Mouse (Mus musculus) midbrain, postnatal 0 days (tissue): Measurements from ENCODE around the gene Srpr. TPM values are rescaled to one million over a fixed set of nuclear protein-coding genes. Genes with fewer than 3 reads are reported as not detected.

Experiments used
- ATAC-seq: fragments of 200-750 bp; cut with Nextera tagmentation; 2 replicates; pipeline ENCODE4 v1.8.0; 2017; ENCODE audit warnings: moderate number of reproducible peaks, mild to moderate bottlenecking, moderate TSS enrichment, moderate library complexity; ENCODE audit not compliant: low FRiP score
- DNase-seq: peaks from one replicate; pipeline ENCODE4 v3.0.0-alpha.2; 2015; ENCODE audit warnings: low spot score
- H3K27ac ChIP-seq: fragments of 300-500 bp; sonication (generic); 2 replicates; pipeline ENCODE4 v1.5.1; 2014; ENCODE audit warnings: low read depth, mild to moderate bottlenecking, low read length, mixed read lengths
- H3K27me3 ChIP-seq: fragments of 300-500 bp; sonication (generic); 2 replicates; pipeline ENCODE4 v1.6.1; 2014; ENCODE audit warnings: low read length, control low read depth, mixed read lengths; ENCODE audit not compliant: insufficient read depth
- H3K36me3 ChIP-seq: fragments of 300-500 bp; sonication (generic); 2 replicates; pipeline ENCODE4 v1.6.1; 2014; ENCODE audit warnings: low read length, control low read depth, mixed read lengths; ENCODE audit not compliant: insufficient read depth
- H3K4me1 ChIP-seq: fragments of 300-500 bp; sonication (generic); 2 replicates; pipeline ENCODE4 v1.6.1; 2014; ENCODE audit warnings: mild to moderate bottlenecking, control low read depth, antibody characterized with exemption, low read length, mixed read lengths; ENCODE audit not compliant: insufficient read depth
- H3K4me2 ChIP-seq: fragments of 300-500 bp; sonication (generic); 2 replicates; pipeline ENCODE4 v1.6.1; 2014; ENCODE audit warnings: low read depth, mild to moderate bottlenecking, low read length, mixed read lengths; ENCODE audit not compliant: poor library complexity, severe bottlenecking
- H3K4me3 ChIP-seq: fragments of 300-500 bp; sonication (generic); 2 replicates; pipeline ENCODE4 v1.5.1; 2014; ENCODE audit warnings: low read depth, mild to moderate bottlenecking, low read length, moderate library complexity
- H3K9ac ChIP-seq: fragments of 300-500 bp; sonication (generic); replicated peaks from 2 replicates; pipeline ENCODE4 v1.6.1; 2014; ENCODE audit warnings: mild to moderate bottlenecking, low read length, moderate library complexity, mixed read lengths; ENCODE audit not compliant: poor library complexity, severe bottlenecking
- H3K9me3 ChIP-seq: fragments of 300-500 bp; sonication (generic); 2 replicates; pipeline ENCODE4 v1.6.1; 2016; ENCODE audit warnings: low read length, control low read depth
- CTCF ChIP-seq: IDR thresholded peaks from 2 replicates; pipeline ENCODE4 v1.5.1; 2016; ENCODE audit warnings: antibody characterized with exemption, mild to moderate bottlenecking
- WGBS: fragments of 180-500 bp; shearing (Covaris S2); extraction: QIAGEN DNeasy Blood & Tissue Kit; methylation state at CpG from one replicate; pipeline ENCODE4 v1.1.7; 2014; 5-methylcytosine and 5-hydroxymethylcytosine counted together
- polyA plus RNA-seq: library from polyadenylated mRNA; unstranded; fragments of >200 nt; fragmentation: Nextera tagmentation; extraction: Ambion mirVana; gene quantifications from 2 replicates; pipeline ENCODE4 v1.2.1, GENCODE M21; 2015
- total RNA-seq: library from RNA; depleted of rRNA; stranded (reverse); fragments of >200 nt; gene quantifications from 2 replicates; pipeline ENCODE4 v1.2.3, GENCODE M21; 2014

Gene Srpr
- total and polyA plus RNA-seq, 2 experiments from 2014 or later: 39.6 to 61.0 TPM

DNA sequence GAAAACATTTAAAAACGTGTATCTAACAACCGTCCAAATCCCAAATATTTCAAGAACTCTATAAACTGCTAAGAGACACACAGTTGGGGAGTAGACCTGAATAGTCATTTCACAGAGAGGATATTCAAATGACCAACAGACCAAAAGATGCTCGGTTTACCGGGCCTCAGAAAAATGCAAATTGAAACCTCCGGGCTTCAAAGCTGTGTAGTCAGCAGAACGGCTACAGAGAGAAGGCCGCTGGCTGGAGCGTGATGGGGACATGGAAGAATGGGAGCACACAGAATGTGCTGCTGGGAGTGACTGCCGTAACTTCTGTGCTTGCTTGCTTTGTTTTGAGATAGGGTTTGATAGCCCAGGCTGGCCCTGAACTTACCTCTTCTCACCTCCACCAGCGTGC lies 1.6 kb upstream of the Srpr start:
- Histone ChIP-seq H3K36me3 (no peaks in the 10 kb centered on the region), H3K27ac (no peak overlapping the region), H3K4me2 (no peak overlapping the region), H3K27me3 (no peaks in the 10 kb centered on the region), H3K9ac (no peak overlapping the region), H3K4me1 (peaks cover 7% of the 10 kb centered on the region; the same call in 1 of the 2 replicates), H3K9me3 (no peaks in the 10 kb centered on the region), H3K4me3 (no peak overlapping the region)
- 67% methylated on average over 10 of the region's 10 CpGs for WGBS
- DNase-seq: no peak
- TF ChIP-seq CTCF: no peak
- ATAC-seq: no peak

GRCm38 (mm10) chr9:35198945-35199771 lies 817 bp upstream of the Srpr start:
- WGBS: 26% methylated on average over 18 of the region's 18 CpGs
- H3K4me2 ChIP-seq: peak overlapping the region; percentile 87
- DNase-seq (peak; percentile 3), ATAC-seq (peak; percentile 41)
- peaks cover 7% of the 10 kb centered on the region; the same call in 1 of the 2 replicates for H3K4me1 ChIP-seq
- H3K9ac ChIP-seq: peak overlapping the region; percentile 44
- no peaks in the 10 kb centered on the region for H3K9me3 ChIP-seq
- TF ChIP-seq CTCF: no peak
- peak overlapping the region; percentile 45 for H3K4me3 ChIP-seq
- no peak overlapping the region for H3K27ac ChIP-seq
- H3K27me3 ChIP-seq: no peaks in the 10 kb centered on the region
- H3K36me3 ChIP-seq: no peaks in the 10 kb centered on the region; the same call in 1 of the 2 replicates

- peak overlapping the region; percentile 45; the same call in 1 of the 2 replicates for H3K4me3 ChIP-seq
- H3K27ac ChIP-seq: no peak overlapping the region
- peak overlapping the region; percentile 87 for H3K4me2 ChIP-seq
- ATAC-seq (no peak; the same call in 1 of the 2 replicates), DNase-seq (peak; percentile 10)
- WGBS: 56% methylated on average over 9 of the region's 9 CpGs
- H3K27me3 ChIP-seq: no peaks in the 10 kb centered on the region
- peaks cover 12% of the 10 kb centered on the region for H3K36me3 ChIP-seq
- TF ChIP-seq CTCF: peak; percentile 7; the same call in 1 of the 2 replicates
- H3K4me1 ChIP-seq: peaks cover 7% of the 10 kb centered on the region; the same call in 1 of the 2 replicates
- H3K9ac ChIP-seq: peak overlapping the region; percentile 44; the same call in 1 of the 2 replicates
- no peaks in the 10 kb centered on the region for H3K9me3 ChIP-seq
These were observed 620 bp downstream of the Srpr start for GRCm38 (mm10) chr9:35200529-35201060.

DNA sequence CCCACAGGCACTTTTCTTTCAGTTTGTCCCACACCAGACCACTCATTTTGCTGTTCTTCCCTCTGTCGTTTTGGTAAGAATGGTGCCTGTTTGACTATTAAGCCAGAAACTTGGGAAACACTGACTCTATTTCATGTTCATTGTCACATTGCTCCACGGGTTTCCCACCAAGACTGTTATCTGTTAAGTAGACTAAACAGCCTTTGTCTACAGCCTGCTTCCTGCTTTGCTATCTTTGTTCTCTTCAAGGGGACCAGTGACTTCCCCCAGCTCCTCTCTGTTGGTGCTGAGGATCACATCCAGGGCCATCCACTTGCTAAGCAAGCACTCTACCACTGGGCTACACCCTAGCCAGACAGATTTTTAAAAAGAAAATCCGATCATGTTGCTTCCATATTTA lies 3.6 kb downstream of the Srpr start:
- TF ChIP-seq CTCF: no peak
- Histone ChIP-seq H3K4me1 (peaks cover 7% of the 10 kb centered on the region; the same call in 1 of the 2 replicates), H3K9ac (no peak overlapping the region), H3K4me3 (no peak overlapping the region), H3K9me3 (no peaks in the 10 kb centered on the region), H3K27ac (no peak overlapping the region), H3K36me3 (peaks cover 34% of the 10 kb centered on the region), H3K4me2 (no peak overlapping the region), H3K27me3 (no peaks in the 10 kb centered on the region)
- whole genome bisulfite sequencing: 66% methylated on average over 3 of the region's 3 CpGs
- ATAC-seq (no peak), DNase-seq (no peak)

- TF ChIP-seq CTCF: no peak
- ATAC-seq (no peak), DNase-seq (no peak)
- Histone ChIP-seq H3K4me3 (no peak overlapping the region), H3K27ac (no peak overlapping the region), H3K36me3 (peaks cover 34% of the 10 kb centered on the region), H3K4me1 (peaks cover 7% of the 10 kb centered on the region; the same call in 1 of the 2 replicates), H3K9me3 (no peaks in the 10 kb centered on the region), H3K9ac (no peak overlapping the region), H3K4me2 (no peak overlapping the region), H3K27me3 (no peaks in the 10 kb centered on the region)
- 93% methylated on average over 2 of the region's 2 CpGs for WGBS
These were observed 4.4 kb downstream of the Srpr start for GRCm38 (mm10) chr9:35204421-35204820.
